Mouse (Mus musculus): Measurements from ENCODE around the gene Plac1.

Plac1 gene

DNA sequence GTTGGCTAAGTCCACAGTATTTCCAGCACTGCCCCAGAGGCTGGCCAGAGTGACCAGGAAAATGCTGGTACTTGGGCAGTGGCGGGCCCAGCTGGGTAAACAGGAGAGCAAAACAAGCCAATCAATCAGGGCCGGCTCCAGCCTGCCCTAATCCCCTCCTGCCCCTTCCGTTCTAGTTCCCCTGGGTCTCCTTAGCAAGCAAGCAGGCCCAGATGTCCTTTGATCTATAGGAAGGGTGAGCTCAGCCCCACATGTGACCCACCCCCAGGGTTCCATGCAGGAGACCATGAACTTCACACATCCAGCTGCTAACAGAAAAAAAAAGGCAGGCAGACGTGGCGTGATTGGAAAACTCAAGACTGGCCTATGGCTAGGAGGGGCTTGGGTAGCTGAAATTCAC lies 43.5 kb downstream of the Plac1 start:
- DNase-seq = peak in 1 of 2 experiments; percentile 25

DNA sequence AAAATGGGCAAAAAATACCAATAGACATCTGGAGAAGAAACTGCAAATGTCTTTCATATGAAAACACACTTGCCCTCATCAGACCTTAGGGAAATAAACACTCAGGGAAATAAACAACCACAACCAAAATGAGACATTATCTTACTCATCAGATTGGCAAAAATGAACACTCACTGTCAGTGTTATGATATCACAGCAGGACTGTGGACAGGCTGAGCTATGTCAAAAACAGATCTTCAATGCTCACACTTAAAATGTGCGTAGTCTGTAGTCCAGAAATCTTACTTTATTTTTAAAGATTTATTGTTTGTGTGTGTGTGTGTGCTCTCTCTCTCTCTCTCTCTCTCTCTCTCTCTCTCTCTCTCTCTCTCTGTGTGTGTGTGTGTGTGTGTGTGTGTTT lies 51.2 kb downstream of the Plac1 start:
- DNase-seq = no peak

- DNase-seq = no peak
Measured at GRCm38 (mm10) chrX:53179801-53180200, 60.1 kb downstream of the Plac1 start.

GRCm38 (mm10) chrX:53176296-53176695 lies 63.6 kb downstream of the Plac1 start:
- no peak for DNase-seq

GRCm38 (mm10) chrX:53168623-53169022 lies 71.3 kb downstream of the Plac1 start:
- no peak for DNase-seq

DNA sequence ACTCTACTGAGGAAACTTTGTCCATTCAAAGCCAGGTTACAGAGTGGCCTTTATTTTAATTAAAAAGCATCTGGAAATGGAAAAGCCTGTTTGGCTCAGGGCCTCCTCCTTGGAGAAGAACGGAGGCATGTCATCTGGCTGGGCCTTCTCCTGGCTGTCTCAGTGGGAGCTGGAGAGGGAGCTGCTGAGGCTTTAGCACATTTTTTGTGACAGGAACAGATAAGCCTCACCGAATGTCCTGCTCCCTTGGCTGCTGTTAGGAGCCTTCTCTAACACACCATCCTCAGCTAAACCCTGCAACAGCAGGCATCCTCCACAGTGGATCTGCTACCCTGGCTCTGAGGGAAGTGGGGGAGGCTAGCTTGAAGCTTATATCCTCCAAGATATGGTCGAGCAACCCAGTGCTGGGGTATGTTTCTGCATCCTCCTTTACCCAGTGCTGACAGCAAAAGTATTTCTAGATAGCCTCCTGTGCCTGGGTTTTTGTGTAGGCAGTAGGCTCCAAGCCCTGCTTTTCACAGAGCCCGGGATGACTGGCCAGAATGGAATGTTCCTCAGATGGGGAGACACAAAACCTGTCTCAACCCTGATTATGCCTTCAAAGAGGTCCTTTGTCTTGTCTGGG lies 72.9 kb downstream of the Plac1 start:
- DNase-seq = peak in 1 of 2 experiments; percentile 37

GRCm38 (mm10) chrX:53166251-53166900 lies 73.5 kb downstream of the Plac1 start:
- peak; percentile 11 to 31 for DNase-seq

DNA sequence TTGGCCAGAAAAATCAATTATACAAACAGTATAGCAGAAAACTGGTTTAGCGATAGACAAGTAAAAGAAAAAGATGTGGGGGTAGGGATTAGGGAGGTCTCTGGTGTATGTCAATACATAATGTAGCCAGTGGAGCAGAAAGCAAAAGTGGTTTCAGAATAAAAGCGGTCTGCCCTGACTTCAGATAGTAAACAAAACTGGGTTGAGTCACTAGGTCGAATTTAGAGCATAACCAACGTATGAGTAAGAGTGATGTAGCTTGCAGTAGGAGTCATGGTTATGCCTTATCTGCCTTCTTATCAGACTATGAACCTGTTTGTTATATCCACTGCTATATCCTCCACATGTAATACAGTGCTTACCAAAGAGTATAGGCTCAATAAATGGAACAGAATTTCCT lies 77.3 kb downstream of the Plac1 start:
- DNase-seq = no peak

- DNase-seq = peak; percentile 4 to 9
Measured at GRCm38 (mm10) chrX:53161583-53161982, 78.3 kb downstream of the Plac1 start.

DNA sequence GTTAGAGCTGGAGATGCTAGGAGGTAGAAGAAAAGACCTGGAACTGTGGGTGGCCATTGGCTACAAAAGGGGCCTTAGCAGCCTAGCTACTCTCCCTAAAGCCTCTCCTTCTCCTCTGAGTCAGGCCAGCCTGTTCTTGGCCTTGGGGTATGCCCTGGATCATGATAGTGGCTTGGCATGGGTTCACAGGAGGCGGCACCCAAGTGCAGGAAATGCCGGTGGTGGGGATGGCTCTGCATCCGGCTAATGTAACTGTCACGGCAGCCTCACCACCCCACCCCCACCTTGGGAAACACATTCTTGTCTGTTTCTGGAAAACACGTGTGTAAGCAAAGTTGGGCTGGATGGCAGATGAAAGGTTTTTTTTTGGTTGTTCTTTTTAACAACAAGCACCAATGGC lies 78.8 kb downstream of the Plac1 start:
- peak; percentile 34 to 53 for DNase-seq

DNA sequence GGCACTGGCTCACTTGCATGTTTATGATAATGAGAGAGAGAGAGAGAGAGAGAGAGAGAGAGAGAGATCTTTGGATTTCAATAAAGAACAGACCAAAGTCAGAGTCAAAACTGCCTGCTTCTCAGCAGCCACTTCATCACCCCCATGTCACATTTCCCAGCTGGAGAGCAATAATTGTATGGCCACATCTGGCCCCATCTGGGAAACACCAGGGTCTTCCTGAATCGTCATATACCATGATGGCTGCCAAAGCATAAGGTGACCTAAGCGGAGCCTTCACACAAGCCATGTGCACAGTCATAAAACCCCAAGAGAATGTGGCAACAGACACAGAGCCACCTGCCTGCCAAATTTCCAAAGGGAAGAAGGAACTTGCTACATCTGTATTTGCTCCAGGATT lies 91.9 kb downstream of the Plac1 start:
- DNase-seq = no peak

- DNase-seq = no peak
Measured at GRCm38 (mm10) chrX:53146389-53146917, 93.5 kb downstream of the Plac1 start.

- DNase-seq = no peak
Measured at GRCm38 (mm10) chrX:53139641-53140040, 100.3 kb downstream of the Plac1 start.

- DNase-seq = no peak
Measured at GRCm38 (mm10) chrX:53137066-53137465, 102.8 kb downstream of the Plac1 start.

DNA sequence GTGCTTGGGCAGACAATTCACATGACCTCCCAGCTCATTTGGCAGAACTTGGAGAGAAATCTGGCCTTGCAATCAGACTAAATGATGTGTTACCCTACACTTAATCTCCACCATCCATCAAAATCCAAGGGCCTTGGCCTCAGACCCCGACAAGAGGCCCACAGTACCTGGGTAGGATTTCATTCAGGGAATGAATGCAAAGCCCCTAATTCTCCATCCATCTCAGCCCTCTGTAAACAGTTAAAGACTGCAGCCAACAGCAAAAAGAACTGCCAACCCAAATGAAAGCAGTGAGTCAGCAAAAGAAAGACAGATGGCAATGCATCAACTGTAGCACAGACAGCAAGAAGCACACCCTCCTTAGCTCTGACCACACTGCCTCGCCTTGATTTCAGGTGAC lies 110.4 kb downstream of the Plac1 start:
- no peak for DNase-seq

- no peak for DNase-seq
Measured at GRCm38 (mm10) chrX:53126492-53127033, 113.3 kb downstream of the Plac1 start.

GRCm38 (mm10) chrX:53125838-53126467 lies 114.0 kb downstream of the Plac1 start:
- DNase-seq = no peak

DNA sequence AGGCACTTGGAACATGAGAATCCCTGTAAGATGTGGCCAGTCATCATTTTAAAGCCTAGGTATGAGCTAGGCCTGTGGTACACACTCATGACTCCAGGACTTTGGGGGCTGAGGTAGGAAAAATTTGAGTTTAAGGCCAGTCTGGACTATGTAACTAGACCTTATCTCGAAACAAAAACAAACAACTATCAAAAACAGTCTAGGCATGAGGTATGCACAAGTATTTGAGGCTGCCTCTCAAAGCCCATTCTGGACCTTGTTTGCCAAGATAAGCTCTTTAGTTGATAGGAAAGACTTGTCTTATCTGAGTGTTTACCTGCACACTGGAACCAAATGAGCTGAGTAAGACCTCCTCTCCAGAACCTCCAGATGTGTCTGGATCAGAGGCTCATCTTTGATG lies 116.3 kb downstream of the Plac1 start:
- DNase-seq = no peak

DNA sequence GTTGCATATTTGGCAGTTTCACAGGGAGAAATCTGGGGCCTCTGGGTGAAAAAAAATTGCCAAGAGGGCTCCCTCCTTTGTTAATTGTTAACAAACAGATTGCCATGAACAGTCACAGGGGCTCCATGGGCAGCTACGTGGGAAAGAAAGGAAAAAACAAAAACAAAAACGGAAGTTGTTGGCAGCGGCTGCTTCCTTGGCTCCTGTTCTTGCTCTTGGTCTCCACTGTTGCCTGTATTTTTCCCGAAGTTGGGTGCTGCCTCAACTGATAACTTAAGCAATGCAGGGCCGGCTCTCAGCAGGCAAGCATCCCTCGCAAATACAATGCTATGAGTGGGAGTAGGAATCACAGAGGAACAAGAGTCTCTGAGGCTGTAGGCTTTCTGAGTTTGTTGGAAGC lies 121.3 kb downstream of the Plac1 start:
- no peak for DNase-seq

DNA sequence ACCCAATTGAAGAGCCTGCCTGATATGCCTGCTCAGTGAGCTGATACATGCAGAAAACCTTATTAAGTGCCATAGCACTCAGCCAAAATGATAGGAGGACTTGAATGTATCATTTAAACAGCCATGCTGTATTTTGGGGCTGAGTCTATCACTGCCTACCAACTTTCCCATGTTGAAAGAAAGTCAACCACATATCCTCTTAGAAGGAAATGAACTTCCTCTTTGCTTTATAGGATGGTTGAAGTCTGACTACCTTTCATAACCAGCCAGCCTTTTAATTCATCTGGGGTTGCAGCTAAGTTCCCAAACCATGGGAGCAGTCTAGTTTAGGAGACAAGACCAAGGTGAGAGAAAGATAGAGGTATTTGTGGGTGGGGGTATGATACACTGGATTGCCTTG lies 121.9 kb downstream of the Plac1 start:
- no peak for DNase-seq

- DNase-seq = no peak
Measured at GRCm38 (mm10) chrX:53114994-53115393, 124.9 kb downstream of the Plac1 start.

GRCm38 (mm10) chrX:53110142-53110541 lies 129.8 kb downstream of the Plac1 start:
- DNase-seq = no peak

- DNase-seq = no peak
Measured at GRCm38 (mm10) chrX:53107127-53107526, 132.8 kb downstream of the Plac1 start.

GRCm38 (mm10) chrX:53101165-53101564 lies 138.7 kb downstream of the Plac1 start:
- DNase-seq = no peak

All from kidney, postnatal 4 days (tissue).